Mouse (Mus musculus): ENCODE results near the gene Tmem44.

DNA sequence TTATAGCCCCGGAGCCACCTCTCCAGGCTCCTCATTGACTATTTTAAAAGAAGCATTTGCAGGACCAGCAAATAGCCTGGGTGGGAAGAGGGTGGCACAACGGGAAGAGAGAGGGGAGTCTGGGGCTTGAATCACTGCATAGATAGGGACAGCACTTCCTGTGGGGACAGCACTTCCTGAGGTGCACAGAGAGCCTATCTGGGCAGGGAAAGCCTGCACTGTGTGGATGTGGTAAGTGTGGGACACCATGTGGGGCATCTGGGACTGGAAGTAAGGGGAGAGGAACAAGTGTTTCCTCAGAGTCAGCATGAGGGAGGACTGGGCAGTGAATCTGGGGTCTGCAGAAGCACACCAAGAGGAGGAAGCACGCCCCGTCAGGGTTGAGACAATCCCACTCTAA lies 17.1 kb downstream of the Tmem44 start:
- TF ChIP-seq GATA1 (IDR thresholded peaks at IDR 0.05; ENCODE audit: borderline replicate concordance, low read length), result peak; percentile 84; the same call in 2 of the 3 replicates
- peak; percentile 25; the same call in 1 of the 2 replicates for TF ChIP-seq FLI1 (IDR thresholded peaks at IDR 0.05; ENCODE audit: low read length)

All from megakaryocyte, embryonic 14.5 days (primary cell).